Mouse (Mus musculus): ENCODE data around the gene Fam53b.

Gene Fam53b

GRCm38 (mm10) chr7:132766235-132766871, 47.3 kb downstream of the Fam53b start:
- no peak for DNase-seq (ENCODE audit: low spot score in 2 of 2)

GRCm38 (mm10) chr7:132765629-132766186, 48.0 kb downstream of the Fam53b start:
- no peak for DNase-seq (ENCODE audit: low spot score in 2 of 2)

- no peak for DNase-seq (ENCODE audit: low spot score in 2 of 2)
Measured at GRCm38 (mm10) chr7:132764896-132765491, 48.7 kb downstream of the Fam53b start.

- DNase-seq (ENCODE audit: low spot score in 2 of 2) = no peak
Measured at GRCm38 (mm10) chr7:132764314-132764713, 49.4 kb downstream of the Fam53b start.

GRCm38 (mm10) chr7:132763911-132764310, 49.8 kb downstream of the Fam53b start:
- no peak for DNase-seq (ENCODE audit: low spot score in 2 of 2)

GRCm38 (mm10) chr7:132763351-132763750, 50.3 kb downstream of the Fam53b start:
- peak; percentile 63 to 81 for DNase-seq (ENCODE audit: low spot score in 2 of 2)

GRCm38 (mm10) chr7:132761409-132761808, 52.3 kb downstream of the Fam53b start:
- no peak for DNase-seq (ENCODE audit: low spot score in 2 of 2)

- DNase-seq (ENCODE audit: low spot score in 2 of 2) = no peak
Measured at GRCm38 (mm10) chr7:132760589-132761180, 53.0 kb downstream of the Fam53b start.

- DNase-seq (ENCODE audit: low spot score in 2 of 2) = no peak
Measured at GRCm38 (mm10) chr7:132759926-132760325, 53.8 kb downstream of the Fam53b start.

- DNase-seq (ENCODE audit: low spot score in 2 of 2) = no peak
Measured at GRCm38 (mm10) chr7:132759405-132759891, 54.2 kb downstream of the Fam53b start.

GRCm38 (mm10) chr7:132758875-132759274, 54.8 kb downstream of the Fam53b start:
- DNase-seq (ENCODE audit: low spot score in 2 of 2) = no peak

- DNase-seq (ENCODE audit: low spot score in 2 of 2) = no peak
Measured at GRCm38 (mm10) chr7:132756325-132756724, 57.4 kb downstream of the Fam53b start.

GRCm38 (mm10) chr7:132754389-132754750, 59.3 kb downstream of the Fam53b start:
- no peak for DNase-seq (ENCODE audit: low spot score in 2 of 2)

- no peak for DNase-seq (ENCODE audit: low spot score in 2 of 2)
Measured at GRCm38 (mm10) chr7:132753518-132754388, 59.9 kb downstream of the Fam53b start.

GRCm38 (mm10) chr7:132751716-132752115, 62.0 kb downstream of the Fam53b start:
- DNase-seq (ENCODE audit: low spot score in 2 of 2) = no peak

- no peak for DNase-seq (ENCODE audit: low spot score in 2 of 2)
Measured at GRCm38 (mm10) chr7:132749504-132749903, 64.2 kb downstream of the Fam53b start.

GRCm38 (mm10) chr7:132748076-132748769, 65.5 kb downstream of the Fam53b start:
- no peak for DNase-seq (ENCODE audit: low spot score in 2 of 2)

GRCm38 (mm10) chr7:132747096-132747495, 66.6 kb downstream of the Fam53b start:
- no peak for DNase-seq (ENCODE audit: low spot score in 2 of 2)

- no peak for DNase-seq (ENCODE audit: low spot score in 2 of 2)
Measured at GRCm38 (mm10) chr7:132742912-132743311, 70.8 kb downstream of the Fam53b start.

GRCm38 (mm10) chr7:132739829-132740228, 73.9 kb downstream of the Fam53b start:
- no peak for DNase-seq (ENCODE audit: low spot score in 2 of 2)

- DNase-seq (ENCODE audit: low spot score in 2 of 2) = no peak
Measured at GRCm38 (mm10) chr7:132738844-132739243, 74.8 kb downstream of the Fam53b start.

Data from right cerebral cortex, postnatal 36 days (tissue).